Mouse (Mus musculus) adrenal gland, postnatal 4 days (tissue): Measurements from ENCODE around the gene Src. TPM values are rescaled to one million over a fixed set of nuclear protein-coding genes. Genes with fewer than 3 reads are reported as not detected.
"Not testable (repeated sequence)": the region's sequence is repeated elsewhere in the genome, so short reads cannot be mapped to it uniquely, and the experiment has no call there.

ENCODE experiments used
- DNase-seq, 2 experiments: peaks; one replicate each; pipeline ENCODE4 v3.0.0; 2021 to 2022; ENCODE audit warnings: low spot score in 2 of 2, mixed read lengths in 2 of 2
- long read RNA-seq, 2 experiments: library from polyadenylated mRNA; stranded (forward); transcript quantifications; one replicate each; pipeline ENCODE4 v2.0.0; 2021
- total RNA-seq, 2 experiments: library from RNA; stranded (reverse); gene quantifications; 2 replicates each; pipeline ENCODE4 v1.2.3; 2021

Gene Src
- total RNA-seq = 10 to 100 TPM; 34.0 to 36.7 TPM
- long read RNA-seq, experiment 1, partial matches to known transcripts = 0 of 6 reads
- long read RNA-seq, experiment 1, other reads (novel, unspliced or antisense) = 6 of 6 reads
- long read RNA-seq, experiment 2, partial matches to known transcripts = 3 of 16 reads
- long read RNA-seq, experiment 2, other reads (novel, unspliced or antisense) = 12 of 16 reads

- DNase-seq = no peak
Measured at GRCm38 (mm10) chr2:157418206-157418605, at the start of gene Src. Src (plus strand) TSS chr2:157418444.

- DNase-seq = no peak
Measured at GRCm38 (mm10) chr2:157371696-157372095, 46.5 kb upstream of the Src start.

GRCm38 (mm10) chr2:157373681-157374080 lies 44.6 kb upstream of the Src start:
- no peak for DNase-seq

- no peak for DNase-seq
Measured at GRCm38 (mm10) chr2:157375051-157375450, 43.2 kb upstream of the Src start.

- no peak for DNase-seq
Measured at GRCm38 (mm10) chr2:157375794-157376757, 42.2 kb upstream of the Src start.

GRCm38 (mm10) chr2:157376995-157377394 lies 41.2 kb upstream of the Src start:
- DNase-seq = no peak

GRCm38 (mm10) chr2:157384836-157385235 lies 33.4 kb upstream of the Src start:
- no peak for DNase-seq

- DNase-seq = not testable (repeated sequence)
Measured at GRCm38 (mm10) chr2:157388901-157389590, 29.2 kb upstream of the Src start.

- DNase-seq = no peak
Measured at GRCm38 (mm10) chr2:157389591-157389921, 28.7 kb upstream of the Src start.

GRCm38 (mm10) chr2:157392331-157392730 lies 25.9 kb upstream of the Src start:
- DNase-seq = no peak

GRCm38 (mm10) chr2:157393549-157393948 lies 24.7 kb upstream of the Src start:
- no peak for DNase-seq

GRCm38 (mm10) chr2:157394868-157395267 lies 23.4 kb upstream of the Src start:
- DNase-seq = no peak

GRCm38 (mm10) chr2:157395371-157395770 lies 22.9 kb upstream of the Src start:
- DNase-seq = no peak

- DNase-seq = no peak
Measured at GRCm38 (mm10) chr2:157395960-157396359, 22.3 kb upstream of the Src start.

GRCm38 (mm10) chr2:157397376-157397775 lies 20.9 kb upstream of the Src start:
- DNase-seq = no peak

GRCm38 (mm10) chr2:157398539-157398938 lies 19.7 kb upstream of the Src start:
- no peak for DNase-seq

- no peak for DNase-seq
Measured at GRCm38 (mm10) chr2:157399797-157400196, 18.4 kb upstream of the Src start.

- DNase-seq = no peak
Measured at GRCm38 (mm10) chr2:157400491-157400890, 17.8 kb upstream of the Src start.

GRCm38 (mm10) chr2:157401261-157401660 lies 17.0 kb upstream of the Src start:
- DNase-seq = no peak

GRCm38 (mm10) chr2:157407596-157407995 lies 10.6 kb upstream of the Src start:
- no peak for DNase-seq

- DNase-seq = no peak
Measured at GRCm38 (mm10) chr2:157409793-157410533, 8.3 kb upstream of the Src start.
